Mouse (Mus musculus): Measurements from ENCODE around the gene Foxs1. TPM values are rescaled to one million over a fixed set of nuclear protein-coding genes. Genes with fewer than 3 reads are reported as not detected.
A peak's percentile ranks its signal among the peaks of the same experiment; 100 is the strongest.

Gene Foxs1
- polyA plus RNA-seq, 1 experiment, result 4.6 TPM

DNA sequence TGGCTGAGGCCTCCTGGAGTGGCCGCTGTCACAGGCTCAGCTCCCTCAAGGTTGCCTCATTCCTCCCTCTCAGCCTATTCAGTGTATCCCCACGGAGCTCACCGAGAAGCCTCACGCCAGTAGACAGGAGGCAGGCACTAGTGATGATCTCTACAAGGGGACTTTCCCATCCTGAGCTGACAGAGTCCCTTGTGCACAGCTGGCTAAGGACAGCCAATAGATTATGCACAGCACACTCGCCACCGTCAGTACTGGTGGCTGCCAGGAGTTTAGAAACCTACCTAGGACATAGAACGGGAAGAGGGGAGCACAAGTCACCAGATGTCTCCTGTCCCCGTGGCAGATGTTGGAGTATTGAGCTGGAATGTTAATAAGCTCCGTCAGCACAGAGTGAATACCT, 15.3 kb downstream of the Foxs1 start:
- H3K4me3 ChIP-seq (replicated peaks), result no peak overlapping the region
- no peaks in the 10 kb centered on the region for H3K36me3 ChIP-seq (replicated peaks; ENCODE audit: low read length)
- no peak for TF ChIP-seq FLI1 (IDR thresholded peaks at IDR 0.05; ENCODE audit: low read length)
- no peak for TF ChIP-seq GATA1 (IDR thresholded peaks at IDR 0.05; ENCODE audit: borderline replicate concordance, low read length)
- peaks cover 59% of the 10 kb centered on the region for H3K27me3 ChIP-seq (replicated peaks)
- no peaks in the 10 kb centered on the region for H3K9me3 ChIP-seq
- H3K4me1 ChIP-seq, result peaks cover 79% of the 10 kb centered on the region

GRCm38 (mm10) chr2:152916111-152916510, 16.9 kb downstream of the Foxs1 start:
- Histone ChIP-seq H3K4me3 (replicated peaks) (no peak overlapping the region), H3K36me3 (replicated peaks; ENCODE audit: low read length) (no peaks in the 10 kb centered on the region), H3K4me1 (peaks cover 83% of the 10 kb centered on the region), H3K27me3 (replicated peaks) (peaks cover 71% of the 10 kb centered on the region), H3K9me3 (no peaks in the 10 kb centered on the region)
- TF ChIP-seq FLI1 (IDR thresholded peaks at IDR 0.05; ENCODE audit: low read length) (no peak), GATA1 (IDR thresholded peaks at IDR 0.05; ENCODE audit: borderline replicate concordance, low read length) (no peak)

DNA sequence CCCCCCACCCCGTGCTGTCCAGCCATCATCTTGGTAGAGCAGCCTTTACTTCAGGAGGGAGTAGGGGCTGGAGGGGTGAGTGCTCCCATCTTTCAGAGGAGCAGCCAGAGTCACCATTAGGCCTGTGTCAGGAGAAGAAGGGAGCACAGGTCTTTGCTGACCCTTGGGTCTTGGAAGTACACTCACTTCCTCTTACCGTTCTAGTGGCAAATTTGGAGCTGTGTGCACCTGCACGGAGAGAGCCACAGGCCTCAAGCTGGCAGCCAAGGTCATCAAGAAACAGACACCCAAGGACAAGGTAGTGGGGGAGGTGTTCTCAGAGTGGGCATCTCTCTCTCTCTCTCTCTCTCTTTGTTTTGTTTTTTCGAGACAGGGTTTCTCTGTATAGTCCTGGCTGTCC, 17.6 kb downstream of the Foxs1 start:
- Histone ChIP-seq H3K9me3 (no peaks in the 10 kb centered on the region), H3K4me3 (replicated peaks) (no peak overlapping the region), H3K36me3 (replicated peaks; ENCODE audit: low read length) (no peaks in the 10 kb centered on the region), H3K4me1 (peaks cover 85% of the 10 kb centered on the region), H3K27me3 (replicated peaks) (peaks cover 71% of the 10 kb centered on the region)
- TF ChIP-seq GATA1 (IDR thresholded peaks at IDR 0.05; ENCODE audit: borderline replicate concordance, low read length) (no peak), FLI1 (IDR thresholded peaks at IDR 0.05; ENCODE audit: low read length) (no peak)

GRCm38 (mm10) chr2:152914310-152915120, 18.5 kb downstream of the Foxs1 start:
- H3K4me1 ChIP-seq, result peaks cover 78% of the 10 kb centered on the region
- TF ChIP-seq FLI1 (IDR thresholded peaks at IDR 0.05; ENCODE audit: low read length) (no peak), GATA1 (IDR thresholded peaks at IDR 0.05; ENCODE audit: borderline replicate concordance, low read length) (no peak)
- H3K27me3 ChIP-seq (replicated peaks), result peaks cover 74% of the 10 kb centered on the region
- H3K9me3 ChIP-seq, result peaks cover 2% of the 10 kb centered on the region; the same call in 1 of the 2 replicates
- peak overlapping the region; percentile 87 for H3K4me3 ChIP-seq (replicated peaks)
- no peaks in the 10 kb centered on the region for H3K36me3 ChIP-seq (replicated peaks; ENCODE audit: low read length)

DNA sequence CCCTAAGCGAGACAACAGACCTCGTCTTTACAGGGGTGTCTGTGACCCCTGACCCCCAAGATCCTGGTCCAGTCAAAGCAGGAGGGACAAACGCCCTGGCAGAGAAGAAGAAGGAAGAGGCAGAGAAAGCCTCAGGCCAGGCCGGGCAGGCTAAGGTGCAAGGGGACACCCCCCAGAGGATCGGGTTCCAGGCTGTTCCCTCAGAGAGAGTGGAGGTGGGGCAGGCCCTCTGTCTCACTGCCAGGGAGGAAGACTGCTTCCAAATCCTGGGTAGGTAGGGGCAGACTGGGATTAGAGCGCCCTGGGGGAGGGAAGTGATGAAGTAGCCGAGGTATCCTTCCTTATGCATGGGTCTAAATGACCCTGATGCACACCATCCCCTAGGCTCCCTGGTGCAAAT, 19.5 kb downstream of the Foxs1 start:
- Histone ChIP-seq H3K4me3 (replicated peaks) (no peak overlapping the region), H3K9me3 (peaks cover 12% of the 10 kb centered on the region), H3K36me3 (replicated peaks; ENCODE audit: low read length) (no peaks in the 10 kb centered on the region), H3K27me3 (replicated peaks) (peaks cover 76% of the 10 kb centered on the region), H3K4me1 (peaks cover 70% of the 10 kb centered on the region)
- TF ChIP-seq FLI1 (IDR thresholded peaks at IDR 0.05; ENCODE audit: low read length) (no peak), GATA1 (IDR thresholded peaks at IDR 0.05; ENCODE audit: borderline replicate concordance, low read length) (no peak)

DNA sequence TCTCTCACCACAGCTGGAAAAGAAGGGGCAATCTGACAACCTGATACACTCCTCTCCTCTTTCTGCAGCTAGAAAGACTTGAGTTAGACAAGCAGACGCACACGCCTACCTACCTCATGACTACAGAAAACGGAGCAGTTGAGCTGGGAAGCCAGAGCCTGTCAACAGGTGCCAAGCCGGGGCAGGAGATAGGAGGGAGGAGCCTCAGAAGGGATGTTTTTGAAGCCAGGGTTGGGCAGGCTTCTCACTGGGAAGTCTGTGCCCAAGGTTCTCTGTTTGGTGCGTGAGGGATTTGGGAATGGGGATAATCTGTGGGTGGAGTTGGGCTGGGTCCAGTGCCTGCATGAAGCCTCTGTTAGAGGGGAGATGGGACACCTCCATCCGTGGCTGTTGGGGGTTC, 21.6 kb downstream of the Foxs1 start:
- TF ChIP-seq GATA1 (IDR thresholded peaks at IDR 0.05; ENCODE audit: borderline replicate concordance, low read length), result no peak
- TF ChIP-seq FLI1 (IDR thresholded peaks at IDR 0.05; ENCODE audit: low read length), result no peak
- peaks cover 19% of the 10 kb centered on the region for H3K9me3 ChIP-seq
- H3K36me3 ChIP-seq (replicated peaks; ENCODE audit: low read length), result no peaks in the 10 kb centered on the region
- H3K27me3 ChIP-seq (replicated peaks), result peaks cover 81% of the 10 kb centered on the region
- no peak overlapping the region for H3K4me3 ChIP-seq (replicated peaks)
- peaks cover 70% of the 10 kb centered on the region for H3K4me1 ChIP-seq

DNA sequence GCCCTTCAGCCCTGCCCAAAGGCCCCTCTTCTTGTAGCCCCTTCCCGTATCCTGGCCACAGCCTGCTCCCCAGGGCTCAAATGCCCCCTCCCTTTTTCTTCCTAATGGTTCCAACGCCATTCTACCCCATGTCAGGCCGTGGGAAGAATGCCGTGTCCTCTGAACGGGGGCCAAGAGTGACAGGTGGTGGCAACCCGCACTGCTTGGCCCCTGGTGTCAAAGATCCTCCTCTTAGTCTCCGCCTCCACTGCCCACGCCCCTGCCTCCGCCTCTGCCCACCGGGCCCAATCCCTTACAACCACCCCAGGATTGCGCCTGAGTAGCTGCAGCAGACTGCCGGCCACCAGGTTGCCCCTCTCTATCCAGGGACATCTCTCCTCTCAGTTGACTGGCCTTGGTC, 22.0 kb downstream of the Foxs1 start, which contains the start of gene Mylk2:
TSS of gene Mylk2 (plus strand) at position 322 of the 400 bp plus-strand sequence.
- Histone ChIP-seq H3K4me3 (replicated peaks) (no peak within 1 kb of the TSS), H3K9me3 (peaks cover 19% of the 10 kb centered on the region), H3K4me1 (peaks cover 70% of the 10 kb centered on the region), H3K36me3 (replicated peaks; ENCODE audit: low read length) (no peaks in the 10 kb centered on the region), H3K27me3 (replicated peaks) (peaks cover 83% of the 10 kb centered on the region)
- TF ChIP-seq FLI1 (IDR thresholded peaks at IDR 0.05; ENCODE audit: low read length) (no peak), GATA1 (IDR thresholded peaks at IDR 0.05; ENCODE audit: borderline replicate concordance, low read length) (no peak)

- Histone ChIP-seq H3K4me1 (peaks cover 72% of the 10 kb centered on the region), H3K36me3 (replicated peaks; ENCODE audit: low read length) (no peaks in the 10 kb centered on the region), H3K9me3 (peaks cover 19% of the 10 kb centered on the region), H3K27me3 (replicated peaks) (peaks cover 82% of the 10 kb centered on the region), H3K4me3 (replicated peaks) (no peak overlapping the region)
- no peak for TF ChIP-seq FLI1 (IDR thresholded peaks at IDR 0.05; ENCODE audit: low read length)
- TF ChIP-seq GATA1 (IDR thresholded peaks at IDR 0.05; ENCODE audit: borderline replicate concordance, low read length), result no peak
Observed at GRCm38 (mm10) chr2:152909848-152910247, 23.2 kb downstream of the Foxs1 start.

DNA sequence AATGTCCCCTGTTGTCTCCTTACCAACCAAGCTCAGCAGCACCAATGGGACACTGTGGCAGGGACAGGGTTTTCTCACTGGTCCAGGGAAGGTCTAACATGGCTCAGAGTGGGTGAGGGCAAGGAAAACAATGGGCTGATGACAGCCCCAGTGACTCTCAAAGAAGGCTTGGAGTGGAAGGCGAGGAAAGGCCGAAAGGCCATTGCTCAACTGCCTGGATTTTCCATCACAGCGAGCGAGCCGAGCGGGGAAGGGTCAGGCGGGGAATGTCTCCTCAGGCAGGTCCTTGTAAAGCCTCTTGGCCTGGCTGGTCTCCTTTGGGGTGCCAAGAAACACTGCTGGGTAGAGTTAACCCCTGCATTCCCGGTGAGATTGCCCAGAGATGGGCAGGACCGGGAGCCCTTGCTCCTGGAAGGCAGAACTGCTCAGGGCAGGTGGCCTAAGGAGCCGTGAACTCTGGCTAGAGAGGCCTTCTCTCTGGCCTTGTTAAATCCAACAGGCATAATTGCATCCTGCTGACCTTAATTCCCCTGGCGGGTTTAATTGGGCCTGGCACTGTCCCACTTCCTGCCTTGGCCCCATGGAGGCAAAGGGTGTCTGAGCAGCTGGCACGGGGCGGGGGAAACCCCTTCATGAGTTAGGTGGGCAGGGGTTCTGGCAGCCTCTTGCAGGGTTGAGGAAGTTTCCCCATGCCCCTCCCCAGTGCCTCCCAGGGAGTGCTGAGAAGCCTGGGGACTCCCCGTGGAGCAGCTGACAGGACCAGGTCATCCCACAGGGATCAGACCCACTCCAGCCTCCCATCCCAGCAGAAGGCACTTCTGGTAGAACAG, 25.7 kb downstream of the Foxs1 start:
- Histone ChIP-seq H3K4me3 (replicated peaks) (no peak overlapping the region), H3K9me3 (peaks cover 19% of the 10 kb centered on the region), H3K4me1 (peaks cover 71% of the 10 kb centered on the region), H3K27me3 (replicated peaks) (peaks cover 77% of the 10 kb centered on the region), H3K36me3 (replicated peaks; ENCODE audit: low read length) (no peaks in the 10 kb centered on the region)
- no peak for TF ChIP-seq FLI1 (IDR thresholded peaks at IDR 0.05; ENCODE audit: low read length)
- TF ChIP-seq GATA1 (IDR thresholded peaks at IDR 0.05; ENCODE audit: borderline replicate concordance, low read length), result no peak
